ENCODE assay signal across 15 mouse cellular contexts in the genomic region with DNA sequence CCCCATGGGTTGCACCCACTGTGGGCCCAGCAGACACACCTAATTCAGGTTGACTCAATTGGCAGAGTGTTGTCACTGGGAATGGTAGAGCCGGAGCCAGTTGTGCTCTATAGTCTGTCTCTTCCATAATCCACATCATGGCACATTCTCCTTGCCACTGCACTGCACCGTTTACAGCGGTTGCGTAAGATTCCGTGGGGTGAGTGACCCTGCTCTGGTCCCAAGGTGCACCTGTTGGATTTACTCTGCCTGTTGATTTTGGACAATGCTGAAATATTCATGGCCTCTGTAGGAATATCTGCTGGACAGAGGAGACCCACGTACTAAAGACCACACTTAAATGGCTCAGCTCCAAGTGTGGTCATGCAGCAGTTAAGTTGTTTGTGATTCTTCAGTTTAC. TPM values are rescaled to one million over a fixed set of nuclear protein-coding genes. Genes with fewer than 3 reads are reported as not detected.
"Had no signal": no experiment of that assay in that cellular context is flagged by ENCODE, and none has a peak within 500 bp of the region (broad histone marks: within the 10 kb centered on the region; RNA-seq: fewer than 3 reads in every experiment).

No protein-coding gene starts in this region.

- H3K9me3 ChIP-seq: intestine, embryonic 15.5 days; kidney, embryonic 15.5 days; limb, embryonic 10.5 days; megakaryocyte, embryonic 14.5 days; midbrain, embryonic 12.5 days; stomach, embryonic 15.5 days had no signal

- DNase-seq: kidney, adult 2 months; kidney, postnatal 14 days; lung, embryonic 14.5 days; lung, postnatal 10 days; lung, postnatal 4 days; right cerebral cortex, postnatal 14 days; thymus, postnatal 36 days had no signal

- ATAC-seq: intestine, embryonic 15.5 days had no signal

- H3K27ac ChIP-seq: intestine, embryonic 15.5 days; kidney, embryonic 15.5 days; left cerebral cortex, adult 2 months; limb, embryonic 10.5 days; midbrain, embryonic 12.5 days; stomach, embryonic 15.5 days had no signal

- H3K4me3 ChIP-seq: intestine, embryonic 15.5 days; kidney, embryonic 15.5 days; left cerebral cortex, adult 2 months; limb, embryonic 10.5 days; megakaryocyte, embryonic 14.5 days; midbrain, embryonic 12.5 days; stomach, embryonic 15.5 days had no signal

- H3K9ac ChIP-seq: intestine, embryonic 15.5 days; kidney, embryonic 15.5 days; lung, embryonic 14.5 days; midbrain, embryonic 12.5 days; stomach, embryonic 15.5 days had no signal

- H3K4me1 ChIP-seq: intestine, embryonic 15.5 days; kidney, embryonic 15.5 days; limb, embryonic 10.5 days; midbrain, embryonic 12.5 days; stomach, embryonic 15.5 days had no signal

- H3K4me2 ChIP-seq: intestine, embryonic 15.5 days; kidney, embryonic 15.5 days; lung, embryonic 14.5 days; midbrain, embryonic 12.5 days; stomach, embryonic 15.5 days had no signal

- H3K27me3 ChIP-seq: intestine, embryonic 15.5 days; kidney, embryonic 15.5 days; megakaryocyte, embryonic 14.5 days; midbrain, embryonic 12.5 days; stomach, embryonic 15.5 days had no signal

RNA-seq across cellular contexts. Expression of a gene that starts 34.3 kb away (rescaled TPM):
- polyA plus RNA-seq: lung, embryonic 14.5 days; neural tube, embryonic 14.5 days had no signal
